Mouse (Mus musculus): Measurements from ENCODE around the gene St6galnac3.

The St6galnac3 gene

DNA sequence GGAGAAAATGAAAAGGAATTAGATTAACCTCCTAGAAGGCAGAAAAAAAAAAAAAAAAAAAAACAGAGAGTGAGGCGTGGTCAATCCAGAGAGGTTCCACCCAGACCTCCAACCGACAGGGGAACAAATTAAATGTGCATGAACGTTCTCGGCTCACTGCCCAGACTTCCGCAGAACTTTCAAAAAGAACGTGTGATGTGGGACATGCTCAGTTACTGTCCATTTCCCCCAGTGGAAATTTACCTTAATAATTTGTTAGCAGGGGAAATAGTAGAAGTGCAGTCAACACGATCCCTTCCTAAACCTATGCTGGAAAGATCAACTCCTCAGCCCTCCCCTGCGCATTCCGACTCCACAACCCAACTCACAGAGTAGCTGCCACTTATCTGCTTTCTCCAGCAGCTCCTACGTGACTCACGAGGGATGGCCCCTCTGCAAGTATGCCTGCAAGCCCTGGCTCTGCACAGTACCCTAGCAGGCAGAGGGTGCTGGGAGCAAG, 35.1 kb downstream of the St6galnac3 start:
- peak; percentile 90 for DNase-seq

DNA sequence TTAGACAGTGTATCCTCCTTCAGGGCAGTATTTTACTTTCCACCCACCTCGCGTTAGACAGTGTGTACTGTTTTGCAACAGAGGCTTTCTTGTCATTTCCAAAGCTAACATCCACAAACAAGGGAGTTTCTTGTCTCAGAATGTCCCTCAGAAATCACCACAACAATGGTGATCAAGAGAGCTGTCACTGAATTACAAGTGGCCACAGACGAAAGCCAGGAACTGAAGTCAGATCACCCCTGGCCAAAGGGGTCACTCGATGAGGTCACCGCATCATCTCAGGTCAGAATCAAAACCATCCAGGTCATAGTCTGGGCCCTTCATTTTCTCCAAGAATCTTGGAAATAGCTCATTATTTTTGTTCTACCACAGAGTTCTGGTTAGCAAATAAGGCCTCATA, 37.1 kb downstream of the St6galnac3 start:
- DNase-seq = no peak

DNA sequence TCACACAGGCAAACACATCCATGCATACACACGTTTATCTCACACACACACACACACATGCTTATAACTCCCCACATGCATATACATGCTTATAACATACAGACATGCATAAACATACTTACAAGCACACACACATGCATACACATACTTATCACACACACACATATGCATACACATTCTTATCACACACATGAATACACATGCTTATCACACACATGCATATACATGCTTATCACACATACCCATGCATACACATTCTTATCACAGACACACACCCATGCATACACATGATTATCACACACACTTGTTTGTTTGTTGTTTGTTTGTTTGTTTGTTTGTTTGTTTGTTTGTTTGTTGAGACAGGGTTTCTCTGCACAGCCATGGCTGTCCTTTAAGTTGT, 40.1 kb downstream of the St6galnac3 start:
- no peak for DNase-seq

GRCm38 (mm10) chr3:153682303-153682702, 42.7 kb downstream of the St6galnac3 start:
- no peak for DNase-seq

- no peak for DNase-seq
Measured at GRCm38 (mm10) chr3:153681720-153682119, 43.3 kb downstream of the St6galnac3 start.

DNA sequence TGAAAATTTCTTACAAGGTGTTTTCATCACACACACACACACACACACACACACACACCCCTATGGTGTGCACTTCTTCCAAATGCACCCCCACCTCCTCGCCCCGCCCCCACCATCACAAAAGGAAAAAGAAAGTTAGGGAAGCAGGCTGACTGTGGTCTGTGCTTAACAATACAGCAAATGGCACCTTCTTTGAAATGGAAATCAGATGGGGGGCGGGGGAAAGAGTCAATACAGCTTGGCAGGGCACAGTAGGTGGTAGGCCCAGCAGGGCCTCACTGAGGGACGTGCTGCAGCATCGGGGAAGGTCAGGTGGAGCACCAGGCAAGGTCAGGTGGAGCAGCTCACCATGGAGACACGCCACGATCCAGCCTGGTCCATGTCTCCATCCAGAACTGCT, 49.1 kb downstream of the St6galnac3 start:
- DNase-seq = no peak

GRCm38 (mm10) chr3:153675073-153675472, 49.9 kb downstream of the St6galnac3 start:
- peak; percentile 77 for DNase-seq

GRCm38 (mm10) chr3:153674359-153674758, 50.6 kb downstream of the St6galnac3 start:
- DNase-seq = no peak

GRCm38 (mm10) chr3:153673451-153673850, 51.5 kb downstream of the St6galnac3 start:
- no peak for DNase-seq

DNA sequence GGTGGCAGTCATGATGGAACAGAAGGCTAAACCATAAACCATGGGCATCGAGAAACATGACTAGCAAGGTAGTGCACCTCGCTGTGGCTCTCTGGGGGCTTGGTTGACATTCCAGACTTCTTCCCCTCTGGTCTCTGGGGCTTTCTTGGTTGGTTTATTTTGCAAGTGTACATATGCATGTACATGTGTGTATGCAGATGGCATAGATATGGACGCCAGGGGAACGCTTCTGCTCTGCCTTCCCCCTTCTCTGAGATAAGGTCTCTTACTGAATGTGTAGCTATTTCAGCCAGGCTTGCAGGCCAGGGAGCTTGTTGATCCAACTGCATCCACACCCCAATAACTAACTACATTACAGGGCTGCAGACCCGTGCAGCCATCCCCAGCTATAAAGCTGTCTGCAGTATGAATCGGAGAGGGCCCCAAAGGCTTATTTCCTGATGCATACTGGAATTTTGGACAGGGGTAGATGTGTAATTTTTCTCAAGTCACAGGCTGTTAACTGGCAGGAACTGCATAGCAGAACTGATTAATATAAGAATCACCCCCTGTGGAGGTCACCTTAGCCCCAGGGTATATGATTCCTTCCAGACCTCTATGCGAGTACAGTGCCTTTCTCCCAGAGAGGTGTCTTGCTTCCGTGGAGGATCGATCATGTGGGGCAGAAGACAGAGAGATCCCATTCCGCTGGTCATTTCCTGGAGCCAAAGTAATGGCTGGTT, 53.9 kb downstream of the St6galnac3 start:
- DNase-seq = no peak

GRCm38 (mm10) chr3:153669737-153670435, 55.1 kb downstream of the St6galnac3 start:
- no peak for DNase-seq

- DNase-seq = no peak
Measured at GRCm38 (mm10) chr3:153669329-153669728, 55.6 kb downstream of the St6galnac3 start.

GRCm38 (mm10) chr3:153668447-153669290, 56.3 kb downstream of the St6galnac3 start:
- DNase-seq = peak; percentile 41

DNA sequence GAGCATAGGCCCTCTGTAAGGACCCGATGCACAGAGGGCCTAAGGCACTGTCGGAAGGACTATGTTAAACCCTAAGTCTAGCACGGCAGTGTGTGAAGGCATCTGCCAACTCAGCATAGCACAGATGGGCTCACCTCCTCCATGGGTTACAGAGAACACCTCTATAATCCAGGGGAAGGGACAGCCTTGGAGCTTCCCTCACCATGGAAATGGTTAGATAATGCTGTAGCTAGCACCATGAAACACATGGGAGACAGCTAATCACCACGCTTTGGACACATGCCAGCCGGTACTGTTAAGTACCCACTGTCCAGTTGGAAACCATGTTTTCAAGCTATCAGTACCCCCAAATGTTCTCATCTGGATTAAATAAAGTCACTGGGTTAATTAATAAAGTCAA, 60.3 kb downstream of the St6galnac3 start:
- DNase-seq = no peak

DNA sequence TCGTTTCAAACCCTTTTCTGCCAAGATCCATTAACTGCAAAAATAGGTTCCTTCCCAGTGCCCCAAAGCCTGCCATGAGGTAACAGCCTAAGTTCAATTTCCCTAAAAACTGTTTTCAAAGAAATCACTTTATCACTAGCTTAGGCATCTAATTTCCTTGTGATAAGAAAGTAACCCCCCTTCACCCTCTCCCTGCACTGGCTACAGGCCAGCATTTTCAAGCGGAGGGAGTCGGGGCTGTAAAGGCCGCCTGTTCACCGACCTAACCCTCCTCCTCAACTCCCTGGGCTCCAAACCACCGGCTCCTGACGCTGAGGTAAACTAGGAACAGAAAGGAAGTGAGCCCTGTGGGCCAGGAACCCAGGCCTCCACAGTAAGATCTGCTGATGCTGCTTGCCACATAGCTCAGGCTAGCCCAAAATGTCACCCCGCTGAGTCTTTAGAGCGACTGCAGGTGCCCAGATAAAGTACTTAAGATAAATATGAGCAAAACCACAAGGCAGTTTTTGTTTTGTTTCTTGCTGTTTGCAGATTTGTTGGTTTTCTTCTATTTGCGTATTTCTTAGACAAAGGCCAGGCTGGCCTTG, 61.0 kb downstream of the St6galnac3 start:
- DNase-seq = peak; percentile 35

DNA sequence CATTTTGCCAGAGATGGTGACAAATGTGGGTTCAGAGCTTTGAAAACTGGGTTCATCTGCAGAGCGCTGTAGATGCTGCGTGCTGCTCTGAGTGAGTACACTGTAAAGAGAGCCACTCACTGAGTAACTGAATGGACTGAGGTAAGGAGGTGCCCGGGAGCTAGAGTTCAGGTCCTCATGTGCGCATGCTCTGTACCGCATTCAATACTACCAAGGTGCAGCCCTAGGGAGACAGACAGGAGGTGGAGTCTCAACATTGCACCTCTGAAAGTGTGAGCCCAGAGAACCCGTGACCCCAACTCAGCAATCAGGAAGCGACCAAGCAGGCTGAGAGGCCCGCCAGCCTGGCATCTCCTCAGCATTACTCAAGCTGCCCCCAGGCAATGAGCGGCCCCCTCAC, 62.2 kb downstream of the St6galnac3 start:
- DNase-seq = no peak

DNA sequence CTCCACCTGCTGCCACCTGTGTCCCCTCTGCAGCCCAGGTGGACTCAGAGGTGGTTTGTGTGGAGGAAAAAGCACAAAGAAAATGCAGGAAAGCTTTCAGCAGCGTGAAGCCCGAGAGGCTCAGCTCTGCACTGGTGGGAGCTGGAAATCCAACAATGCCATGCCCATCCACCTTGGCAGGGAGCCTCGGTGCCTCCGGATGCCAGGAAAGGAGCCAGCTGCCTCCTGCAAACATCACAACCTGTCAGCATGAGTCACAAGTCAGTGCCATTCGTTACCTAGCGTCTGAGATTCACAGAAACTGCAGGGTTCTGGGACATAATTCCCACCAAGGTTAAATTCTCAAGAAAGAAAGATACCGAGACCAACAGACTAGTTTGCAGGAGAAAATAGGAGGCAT, 63.0 kb downstream of the St6galnac3 start:
- no peak for DNase-seq

- no peak for DNase-seq
Measured at GRCm38 (mm10) chr3:153659575-153660168, 65.3 kb downstream of the St6galnac3 start.

GRCm38 (mm10) chr3:153658051-153658777, 66.8 kb downstream of the St6galnac3 start:
- peak; percentile 67 for DNase-seq

DNA sequence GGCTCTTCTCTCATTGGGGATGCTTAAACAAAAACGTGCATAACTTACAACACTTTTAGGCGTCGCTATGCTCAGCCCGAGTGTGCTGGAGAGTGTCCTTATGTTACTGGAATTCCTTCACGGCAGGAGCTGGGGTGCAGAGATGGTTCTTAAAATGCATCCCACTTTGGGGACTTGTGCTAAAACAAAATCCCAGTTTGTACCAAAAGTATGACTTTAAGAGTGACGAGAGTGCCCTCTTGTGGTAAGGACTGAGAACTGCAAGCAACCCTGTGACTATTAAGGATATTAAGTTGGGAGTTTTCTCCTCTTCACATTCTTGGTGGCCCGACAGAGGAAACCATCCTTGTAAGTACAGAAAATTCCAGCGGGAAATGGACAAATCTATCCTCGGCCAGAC, 69.9 kb downstream of the St6galnac3 start:
- peak; percentile 71 for DNase-seq

DNA sequence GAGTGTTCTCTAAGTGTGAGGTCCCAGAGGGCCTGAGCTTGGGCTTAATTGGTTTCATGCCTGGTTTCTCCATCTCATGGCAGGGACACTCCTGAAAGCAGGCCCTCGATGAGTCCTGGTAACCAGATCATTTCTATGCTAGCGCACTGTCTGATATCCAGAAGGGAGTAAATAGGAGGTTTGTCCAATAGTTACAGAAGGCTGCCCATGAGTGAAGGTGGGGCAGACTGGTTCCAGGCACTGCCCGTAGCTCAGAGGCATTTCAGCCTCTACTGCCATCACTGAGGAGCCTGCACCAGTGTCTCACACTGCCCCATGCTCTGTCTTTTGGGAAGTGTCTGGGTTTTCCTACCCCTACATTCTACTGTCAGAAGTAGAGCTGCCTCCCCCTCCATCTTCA, 72.1 kb downstream of the St6galnac3 start:
- no peak for DNase-seq

DNA sequence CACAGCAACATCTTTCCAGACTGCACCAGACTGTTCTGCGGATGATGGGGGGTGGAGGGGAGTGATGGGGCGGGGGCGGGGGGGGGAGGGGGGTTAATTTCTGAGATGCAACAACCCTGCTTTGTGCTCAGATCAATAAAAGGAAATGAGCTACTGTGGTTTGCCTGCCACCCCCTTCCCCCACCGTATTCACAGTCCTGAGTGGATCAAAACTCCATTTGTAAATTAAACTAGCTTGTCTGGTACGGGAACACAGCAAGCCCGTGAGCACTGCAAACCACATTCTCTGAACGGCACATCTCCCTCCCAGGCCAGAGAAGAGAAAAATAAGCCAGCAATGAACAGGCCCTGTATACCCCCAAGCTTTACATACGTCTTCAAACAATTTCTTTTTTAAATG, 76.3 kb downstream of the St6galnac3 start:
- DNase-seq = no peak
